10 mouse cellular contexts compared by ENCODE assay signal in genomic region chr12:5215836-5216747, GRCm38 (mm10).
DNase-seq lines count a peak whose midpoint lies in the region; ATAC-seq and TF ChIP-seq lines count a peak whose summit lies in the region.
"Had no signal": no experiment of that assay in that cellular context is flagged by ENCODE, and none has a peak within 500 bp of the region (broad histone marks: within the 10 kb centered on the region; RNA-seq: fewer than 3 reads in every experiment).

No protein-coding gene starts in this region.

- no peak for ATAC-seq in liver, embryonic 11.5 days (replicated peaks; ENCODE audit: low FRiP score)

- H3K27me3 ChIP-seq in thymus, adult 2 months (ENCODE audit: control insufficient read depth, insufficient read depth, low read length): no peaks in the 10 kb centered on the region
- H3K27me3 ChIP-seq in liver, embryonic 11.5 days (replicated peaks; ENCODE audit: control insufficient read depth, insufficient read depth, low read length): no peaks in the 10 kb centered on the region

- H3K4me2 ChIP-seq in liver, embryonic 11.5 days: no peak overlapping the region

- H3K27ac ChIP-seq in thymus, adult 2 months (ENCODE audit: control insufficient read depth, insufficient read depth, low read length): no peak overlapping the region
- no peak overlapping the region for H3K27ac ChIP-seq in liver, embryonic 11.5 days (ENCODE audit: low read depth, low read length)
- H3K27ac ChIP-seq: liver, embryonic 14.5 days had no signal

- no peaks in the 10 kb centered on the region for H3K9me3 ChIP-seq in liver, embryonic 11.5 days (ENCODE audit: control insufficient read depth, low read length)

- no peaks in the 10 kb centered on the region for H3K36me3 ChIP-seq in thymus, adult 2 months (ENCODE audit: control insufficient read depth, insufficient read depth, low read length)
- no peaks in the 10 kb centered on the region for H3K36me3 ChIP-seq in liver, embryonic 11.5 days (ENCODE audit: control insufficient read depth, insufficient read depth, low read length)

- no peak overlapping the region for H3K4me3 ChIP-seq in thymus, adult 2 months (ENCODE audit: control insufficient read depth, insufficient read depth, low read length)
- H3K4me3 ChIP-seq in liver, embryonic 11.5 days (ENCODE audit: low read depth, low read length): no peak overlapping the region

- TF ChIP-seq CTCF in thymus, adult 2 months (IDR thresholded peaks at IDR 0.05; ENCODE audit: borderline replicate concordance, control insufficient read depth, extremely low read depth, insufficient read depth, low read length, poor library complexity): no peak

- no peak for TF ChIP-seq POLR2A in thymus, adult 2 months (IDR thresholded peaks at IDR 0.05; ENCODE audit: control insufficient read depth, extremely low read depth, insufficient read depth, low read length, poor library complexity)

- H3K4me1 ChIP-seq in thymus, adult 2 months (replicated peaks; ENCODE audit: control insufficient read depth, insufficient read depth, low read length): 0 out of 2 replicates have a peak, but pooled peaks cover 3% of the 10 kb centered on the region
- no peaks in the 10 kb centered on the region for H3K4me1 ChIP-seq in liver, embryonic 11.5 days (replicated peaks; ENCODE audit: control insufficient read depth, insufficient read depth, low read length)

- peak; percentile 45 for DNase-seq in embryo, embryonic 10 days (ENCODE audit: low spot score)
- DNase-seq in embryo, embryonic 9.5 days (ENCODE audit: extremely low spot score): no peak
- peak; percentile 39 for DNase-seq in right cerebral cortex, postnatal 4 days
- DNase-seq in right cerebral cortex, adult 2 months (ENCODE audit: low spot score in 2 of 2): no peak
- peak; percentile 42 to 64 for DNase-seq in kidney, postnatal 25 days
- no peak for DNase-seq in thymus, adult 2 months
- DNase-seq in adrenal gland, postnatal 25 days: no peak
- no peak for DNase-seq in liver, embryonic 11.5 days (ENCODE audit: low spot score)
- DNase-seq: cerebellum, adult 11 months had no signal

- WGBS in thymus, adult 2 months: 85% methylated on average over 15 of the region's 15 CpGs
- WGBS in liver, embryonic 11.5 days: 72% methylated on average over 15 of the region's 15 CpGs

- no peak overlapping the region for H3K9ac ChIP-seq in liver, embryonic 11.5 days (ENCODE audit: low read depth, low read length)
- H3K9ac ChIP-seq: liver, embryonic 14.5 days had no signal

Comparison
In these comparisons a context has a peak if more than half of its experiments do, and no peak if none do; other contexts are left out.
1. DNase-seq: peak in embryo, embryonic 10 days (single experiment), right cerebral cortex, postnatal 4 days (single experiment) and kidney, postnatal 25 days (2 of 2); none in embryo, embryonic 9.5 days (single experiment), right cerebral cortex, adult 2 months (0 of 2), thymus, adult 2 months (single experiment), adrenal gland, postnatal 25 days (single experiment) and liver, embryonic 11.5 days (single experiment).